Mouse (Mus musculus) intestine, embryonic 14.5 days (tissue): Measurements from ENCODE around the gene Arl14. TPM values are rescaled to one million over a fixed set of nuclear protein-coding genes. Genes with fewer than 3 reads are reported as not detected.
"Not testable (repeated sequence)": the region's sequence is repeated elsewhere in the genome, so short reads cannot be mapped to it uniquely, and the experiment has no call there.

Source experiments
- ATAC-seq: fragments of 200-750 bp; cut with Nextera tagmentation; replicated peaks from 2 replicates; pipeline ENCODE4 v1.8.0; 2017; ENCODE audit warnings: low read depth, moderate number of reproducible peaks, moderate TSS enrichment, moderate library complexity; ENCODE audit not compliant: low FRiP score, low TSS enrichment
- DNase-seq: peaks from one replicate; pipeline ENCODE4 v3.0.0-alpha.2; 2018; ENCODE audit warnings: low spot score
- H3K27ac ChIP-seq: fragments of 300-500 bp; sonication (generic); 2 replicates; pipeline ENCODE4 v1.5.1; 2014; ENCODE audit warnings: low read depth, mild to moderate bottlenecking, control low read depth
- H3K27me3 ChIP-seq: fragments of 300-500 bp; sonication (generic); replicated peaks from 2 replicates; pipeline ENCODE4 v1.6.1; 2014; ENCODE audit warnings: low read length, control low read depth; ENCODE audit not compliant: control insufficient read depth, insufficient read depth
- H3K36me3 ChIP-seq: fragments of 300-500 bp; sonication (generic); 2 replicates; pipeline ENCODE4 v1.6.1; 2014; ENCODE audit warnings: low read length, control low read depth; ENCODE audit not compliant: control insufficient read depth, insufficient read depth
- H3K4me1 ChIP-seq: fragments of 300-500 bp; sonication (generic); replicated peaks from 2 replicates; pipeline ENCODE4 v1.6.1; 2014; ENCODE audit warnings: low read length, control low read depth, mixed read lengths; ENCODE audit not compliant: control insufficient read depth, insufficient read depth
- H3K4me2 ChIP-seq: fragments of 300-500 bp; sonication (generic); 2 replicates; pipeline ENCODE4 v1.6.1; 2014; ENCODE audit warnings: low read length
- H3K4me3 ChIP-seq: fragments of 300-500 bp; sonication (generic); 2 replicates; pipeline ENCODE4 v1.5.1; 2014; ENCODE audit warnings: low read depth, low read length, control low read depth, mixed read lengths
- H3K9ac ChIP-seq: fragments of 300-500 bp; sonication (generic); 2 replicates; pipeline ENCODE4 v1.6.1; 2014; ENCODE audit warnings: mild to moderate bottlenecking, low read length
- H3K9me3 ChIP-seq: fragments of 300-500 bp; sonication (generic); 2 replicates; pipeline ENCODE4 v1.6.1; 2016; ENCODE audit warnings: low read length, control low read depth; ENCODE audit not compliant: control insufficient read depth
- WGBS: fragments of 180-500 bp; shearing (Covaris S2); extraction: QIAGEN DNeasy Blood & Tissue Kit; methylation state at CpG from one replicate; pipeline ENCODE4 v1.1.7; 2014; 5-methylcytosine and 5-hydroxymethylcytosine counted together
- polyA plus RNA-seq: library from polyadenylated mRNA; unstranded; fragments of >200 nt; fragmentation: Nextera tagmentation; extraction: Ambion mirVana; gene quantifications from 2 replicates; pipeline ENCODE4 v1.2.1, GENCODE M21; 2014

Gene Arl14
- polyA plus RNA-seq, 1 experiment from 2014 or later: 4.0 TPM

GRCm38 (mm10) chr3:69238141-69238851 is 16.1 kb downstream of the Arl14 start:
- DNase-seq: peak; percentile 84
- Histone ChIP-seq H3K27me3 (no peaks in the 10 kb centered on the region), H3K4me1 (no peaks in the 10 kb centered on the region), H3K9me3 (no peaks in the 10 kb centered on the region), H3K4me2 (peak overlapping the region; percentile 11; the same call in 1 of the 2 replicates), H3K9ac (no peak overlapping the region), H3K4me3 (no peak overlapping the region), H3K27ac (no peak overlapping the region), H3K36me3 (no peaks in the 10 kb centered on the region)
- no peak for ATAC-seq
- 47% methylated on average over 12 of the region's 12 CpGs for WGBS

GRCm38 (mm10) chr3:69239246-69239645 is 17.0 kb downstream of the Arl14 start:
- 42% methylated on average over 5 of the region's 5 CpGs for WGBS
- Histone ChIP-seq H3K9me3 (no peaks in the 10 kb centered on the region), H3K4me3 (no peak overlapping the region), H3K9ac (no peak overlapping the region), H3K36me3 (no peaks in the 10 kb centered on the region), H3K4me1 (no peaks in the 10 kb centered on the region), H3K27me3 (no peaks in the 10 kb centered on the region), H3K4me2 (no peak overlapping the region), H3K27ac (no peak overlapping the region)
- no peak for DNase-seq
- ATAC-seq: no peak

DNA sequence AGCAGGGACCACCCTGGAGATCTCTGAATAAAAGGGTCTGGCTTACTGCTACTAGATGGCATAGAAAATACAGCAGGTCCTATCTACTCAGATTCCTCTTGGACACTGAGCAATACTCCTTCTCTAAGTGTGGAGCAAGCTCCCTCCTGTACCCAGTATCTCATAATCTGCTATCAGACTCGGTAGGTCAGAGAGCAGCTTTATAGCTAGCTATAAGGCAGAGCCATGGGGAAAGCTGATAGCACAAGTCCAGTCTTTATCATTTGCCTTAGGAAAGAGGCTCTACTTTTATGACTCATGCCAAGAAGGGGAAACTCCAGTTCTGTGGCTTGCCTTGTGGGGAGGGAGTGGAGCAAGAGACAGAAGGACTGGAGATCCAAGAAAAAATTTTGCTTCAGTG is 18.8 kb downstream of the Arl14 start:
- Histone ChIP-seq H3K27ac (no peak overlapping the region), H3K4me2 (no peak overlapping the region), H3K4me1 (no peaks in the 10 kb centered on the region), H3K9me3 (no peaks in the 10 kb centered on the region), H3K36me3 (no peaks in the 10 kb centered on the region), H3K27me3 (no peaks in the 10 kb centered on the region), H3K4me3 (no peak overlapping the region), H3K9ac (no peak overlapping the region)
- DNase-seq (no peak), ATAC-seq (peak; percentile 44; the same call in 1 of the 2 replicates)
- 61% methylated on average over 1 of the region's 1 CpGs for WGBS

- no peak for DNase-seq
- no peaks in the 10 kb centered on the region for H3K9me3 ChIP-seq
Observed at GRCm38 (mm10) chr3:69253096-69253866, 31.1 kb downstream of the Arl14 start.

DNA sequence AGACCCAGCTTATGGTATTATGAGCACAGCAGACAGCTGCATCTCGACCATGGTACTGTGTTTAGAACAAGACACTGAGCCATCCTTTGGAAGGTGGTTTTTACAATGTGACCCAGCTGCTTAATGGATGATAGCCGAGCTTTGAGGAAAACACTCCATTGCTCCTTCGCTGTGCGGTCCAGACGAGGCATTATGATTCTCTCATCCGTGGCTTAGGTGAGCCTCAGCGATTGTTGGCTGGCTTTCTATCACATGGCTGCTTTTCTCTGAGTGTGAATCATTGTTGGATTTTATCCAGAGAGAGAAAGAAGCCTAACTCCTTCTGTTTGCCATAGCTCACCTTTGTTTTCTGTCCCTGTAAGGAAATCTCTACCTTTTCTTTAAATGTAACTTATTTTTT is 32.5 kb downstream of the Arl14 start:
- H3K4me2 ChIP-seq: no peak overlapping the region
- DNase-seq (no peak), ATAC-seq (no peak)
- no peaks in the 10 kb centered on the region for H3K4me1 ChIP-seq
- no peak overlapping the region for H3K27ac ChIP-seq
- no peaks in the 10 kb centered on the region for H3K27me3 ChIP-seq
- 72% methylated on average over 7 of the region's 7 CpGs for WGBS
- H3K9ac ChIP-seq: no peak overlapping the region
- H3K36me3 ChIP-seq: no peaks in the 10 kb centered on the region
- H3K9me3 ChIP-seq: no peaks in the 10 kb centered on the region
- H3K4me3 ChIP-seq: no peak overlapping the region

More at GRCm38 (mm10) chr3:69253096-69253866, 31.1 kb downstream of the Arl14 start:
- Histone ChIP-seq H3K27me3 (no peaks in the 10 kb centered on the region), H3K4me2 (no peak overlapping the region), H3K4me3 (no peak overlapping the region), H3K36me3 (no peaks in the 10 kb centered on the region), H3K4me1 (no peaks in the 10 kb centered on the region), H3K9ac (no peak overlapping the region), H3K27ac (no peak overlapping the region)
- no peak for ATAC-seq
- 83% methylated on average over 17 of the region's 17 CpGs for WGBS

DNA sequence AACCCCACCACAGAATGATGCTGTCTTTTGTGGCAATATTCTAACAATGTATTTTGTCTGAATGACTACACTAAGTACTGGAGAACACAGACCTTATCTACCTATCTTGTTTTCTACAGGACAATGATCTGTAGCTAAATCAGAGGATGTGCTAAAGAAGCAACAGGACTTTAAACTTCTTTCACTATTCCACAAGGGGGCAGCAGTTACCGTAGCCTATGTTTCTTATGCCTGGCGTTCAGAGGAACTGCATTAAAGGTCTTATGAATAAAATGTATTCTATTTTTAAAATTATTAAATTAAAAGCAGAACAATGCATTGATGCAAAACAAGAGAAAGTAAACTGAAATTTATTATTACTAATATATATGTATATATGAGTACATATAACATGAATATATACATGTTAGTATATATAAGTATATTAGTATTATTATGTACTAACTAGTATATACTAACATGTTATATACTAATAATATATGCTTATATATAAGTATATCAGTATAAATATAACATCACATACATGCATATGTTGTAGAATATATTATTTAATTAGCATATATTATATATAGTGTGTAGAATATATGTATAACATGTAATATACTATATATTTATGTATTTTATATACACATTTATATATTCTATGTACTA is 35.0 kb downstream of the Arl14 start:
- Histone ChIP-seq H3K36me3 (no peaks in the 10 kb centered on the region), H3K9ac (no peak overlapping the region), H3K4me2 (no peak overlapping the region), H3K4me3 (no peak overlapping the region), H3K27ac (no peak overlapping the region), H3K9me3 (no peaks in the 10 kb centered on the region), H3K27me3 (no peaks in the 10 kb centered on the region), H3K4me1 (no peaks in the 10 kb centered on the region)
- 11% methylated on average over 2 of the region's 2 CpGs for WGBS
- no peak for DNase-seq
- ATAC-seq: 0 out of 2 replicates have a peak, but pooled peaks have one; percentile 27

- ATAC-seq (no peak), DNase-seq (no peak)
- Histone ChIP-seq H3K4me3 (no peak overlapping the region), H3K4me1 (no peaks in the 10 kb centered on the region), H3K36me3 (no peaks in the 10 kb centered on the region), H3K9ac (no peak overlapping the region), H3K4me2 (no peak overlapping the region), H3K27ac (no peak overlapping the region), H3K9me3 (no peaks in the 10 kb centered on the region), H3K27me3 (no peaks in the 10 kb centered on the region)
- 75% methylated on average over 7 of the region's 7 CpGs for whole genome bisulfite sequencing
Observed at GRCm38 (mm10) chr3:69263010-69263643, 40.9 kb downstream of the Arl14 start.

DNA sequence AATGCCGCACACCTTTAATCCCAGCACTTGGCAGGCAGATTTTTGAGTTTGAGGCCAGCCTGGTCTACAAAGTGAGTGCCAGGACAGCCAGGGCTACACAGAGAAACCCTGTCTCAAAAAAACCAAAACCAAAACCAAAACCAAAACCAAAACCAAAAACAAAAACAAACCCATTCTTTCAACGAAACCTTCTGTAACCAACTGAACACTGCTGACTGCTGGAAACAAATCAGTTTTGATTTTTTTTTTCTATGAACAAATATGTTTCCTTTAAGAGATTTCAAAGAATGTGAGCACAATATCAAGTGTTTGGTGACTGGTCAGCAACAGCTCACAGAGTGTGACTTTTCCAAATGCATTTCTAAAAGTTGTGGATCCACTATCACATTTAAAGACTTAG is 42.1 kb downstream of the Arl14 start:
- not testable (repeated sequence) for H3K27me3 ChIP-seq, H3K4me1 ChIP-seq, DNase-seq, H3K9ac ChIP-seq, H3K9me3 ChIP-seq, H3K4me3 ChIP-seq, ATAC-seq, H3K36me3 ChIP-seq, H3K27ac ChIP-seq, H3K4me2 ChIP-seq
- WGBS: 85% methylated on average over 2 of the region's 2 CpGs
